Mouse (Mus musculus) granulocyte monocyte progenitor cell, adult 5-6 weeks (primary cell): ENCODE measurements around the gene Fam19a2. TPM values are rescaled to one million over a fixed set of nuclear protein-coding genes. Genes with fewer than 3 reads are reported as not detected.

ENCODE experiments used
- ATAC-seq: replicated peaks from 2 replicates; pipeline ENCODE4 v1.8.0; 2016; ENCODE audit warnings: mild to moderate bottlenecking, moderate TSS enrichment, inconsistent platforms; ENCODE audit not compliant: poor library complexity, severe bottlenecking
- total RNA-seq, 2 experiments: library from RNA; stranded (forward) in 1 of 2; stranded (reverse) in 1 of 2; fragments of 200-712, 200-1000 nt in 1 of 2; fragments of >200 nt in 1 of 2; fragmentation: Nextera tagmentation in 1 of 2; gene quantifications; 2 replicates each; pipeline ENCODE4 v1.2.3; 2014 to 2017

Fam19a2 gene
- total RNA-seq, 2 experiments from 2014 or later: not detected

GRCm38 (mm10) chr10:123367152-123367864 is 103.5 kb downstream of the Fam19a2 start:
- no peak for ATAC-seq

DNA sequence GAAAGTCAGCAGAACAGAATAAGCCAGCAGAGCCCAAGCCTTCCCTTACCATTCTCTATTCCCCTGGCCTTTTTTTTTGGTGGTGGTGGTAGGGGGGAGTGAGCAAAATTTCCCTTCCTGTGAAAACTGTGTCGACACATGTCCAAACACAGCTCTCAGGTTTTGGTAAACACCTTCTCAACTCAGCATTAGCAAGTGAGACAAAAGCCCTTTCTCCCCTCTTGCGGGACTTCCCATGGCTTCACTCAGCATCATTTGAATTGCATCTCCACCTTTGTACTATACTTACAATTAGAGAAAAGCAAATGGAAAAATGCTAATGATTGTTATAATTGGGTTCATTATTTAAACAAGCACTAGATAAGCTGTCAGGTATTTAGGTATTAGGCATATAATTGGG is 119.5 kb downstream of the Fam19a2 start:
- no peak for ATAC-seq

DNA sequence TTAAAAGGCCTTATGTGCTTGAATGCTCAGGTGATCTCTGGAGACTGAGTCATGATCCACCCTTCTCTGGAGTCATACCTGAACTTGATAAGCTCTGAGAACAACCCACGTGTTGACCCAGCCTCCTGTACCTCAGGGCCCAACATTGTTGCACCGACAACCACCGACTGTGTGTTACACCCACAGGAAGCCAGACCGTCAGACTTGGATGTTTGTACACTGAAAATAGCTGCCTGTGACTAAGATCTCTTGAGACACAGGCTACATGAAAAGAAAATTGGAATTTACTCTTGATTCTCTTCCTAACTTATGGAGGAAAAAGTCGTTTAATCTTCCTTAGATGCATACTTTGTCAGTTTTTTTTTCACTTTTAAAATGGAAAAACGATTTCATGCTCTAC is 121.8 kb downstream of the Fam19a2 start:
- no peak for ATAC-seq

DNA sequence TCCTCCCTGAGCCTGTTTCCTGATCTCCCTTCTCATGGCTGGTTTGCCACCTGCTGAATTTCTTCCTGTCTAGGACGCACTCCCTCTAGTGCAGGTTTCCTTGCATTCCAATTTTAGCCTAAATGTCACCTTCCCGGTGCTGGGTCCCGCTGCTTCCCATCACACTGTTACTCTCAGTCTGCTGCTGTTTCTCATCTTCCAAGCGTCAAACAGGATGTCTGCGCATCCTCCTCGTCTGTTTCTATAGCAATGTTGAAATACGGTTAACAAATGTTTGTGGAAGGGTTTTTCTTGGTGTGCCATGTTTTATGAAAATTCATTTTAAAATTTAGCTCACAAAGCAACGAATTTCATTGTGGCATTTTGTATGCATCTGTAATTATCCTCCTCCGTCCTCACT is 131.6 kb downstream of the Fam19a2 start:
- no peak for ATAC-seq

DNA sequence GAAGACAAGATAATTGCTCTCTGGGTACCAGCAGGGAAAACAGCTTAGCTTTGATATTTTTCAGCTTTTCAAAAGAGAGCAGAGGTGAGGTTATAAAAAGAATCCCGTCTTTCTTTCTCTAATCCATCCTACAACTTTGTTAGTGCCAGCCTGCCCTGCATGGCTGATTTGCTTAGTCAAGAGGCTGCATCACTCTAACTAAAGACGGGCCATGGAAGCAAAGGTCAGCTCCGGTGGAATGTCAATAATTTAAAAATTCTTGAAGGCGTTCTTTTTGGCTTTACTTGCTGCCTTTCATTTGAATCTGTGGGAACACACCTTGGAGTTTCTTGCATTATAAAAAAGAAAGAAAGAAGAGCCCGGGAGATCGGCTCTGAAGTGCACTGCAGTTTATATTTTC is 134.3 kb downstream of the Fam19a2 start:
- ATAC-seq: no peak

DNA sequence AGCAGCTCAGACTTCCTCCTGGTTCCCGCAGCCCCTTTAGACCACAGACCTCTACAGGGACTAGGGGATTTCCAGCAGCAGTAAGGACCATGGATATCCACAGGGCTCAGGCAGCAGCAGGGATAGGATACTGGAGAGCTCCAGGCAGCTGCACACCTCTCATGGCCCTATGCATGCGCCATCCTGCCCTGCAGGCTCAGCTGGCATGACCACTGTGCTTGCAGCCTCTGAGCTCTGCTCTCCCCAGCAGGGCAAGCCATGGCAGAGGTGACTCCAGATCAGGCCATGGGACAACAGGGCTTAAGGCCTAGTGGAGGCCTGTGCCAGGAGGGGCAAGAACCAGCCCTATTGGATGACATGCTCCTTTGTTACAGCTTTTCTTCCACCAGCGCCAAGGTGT is 137.4 kb downstream of the Fam19a2 start:
- no peak for ATAC-seq

- no peak for ATAC-seq
Measured at GRCm38 (mm10) chr10:123402460-123402859, 138.7 kb downstream of the Fam19a2 start.

GRCm38 (mm10) chr10:123414953-123415352 is 151.2 kb downstream of the Fam19a2 start:
- ATAC-seq: no peak

- ATAC-seq: no peak
Measured at GRCm38 (mm10) chr10:123416024-123416423, 152.2 kb downstream of the Fam19a2 start.

- ATAC-seq: no peak
Measured at GRCm38 (mm10) chr10:123418616-123419173, 154.9 kb downstream of the Fam19a2 start.

GRCm38 (mm10) chr10:123420249-123420648 is 156.5 kb downstream of the Fam19a2 start:
- ATAC-seq: no peak

DNA sequence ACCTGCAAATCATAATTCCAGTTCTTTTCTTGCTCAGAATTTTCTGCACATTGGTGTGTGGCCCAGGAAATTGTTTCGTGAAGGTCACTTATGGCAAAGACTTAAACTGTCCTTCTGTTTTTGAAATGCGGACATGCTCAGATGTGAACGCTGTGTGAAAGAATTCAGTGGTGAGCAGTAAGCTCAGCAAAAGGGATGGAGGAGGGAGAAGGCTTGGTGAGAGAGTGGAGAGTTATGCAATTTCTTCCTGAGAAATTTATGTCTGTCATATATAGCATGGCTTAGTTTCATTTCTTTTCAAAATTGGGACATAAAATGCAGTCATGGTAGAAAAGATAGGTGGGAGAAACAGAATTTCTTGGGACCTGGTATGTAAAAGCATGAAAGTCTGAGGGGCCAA is 160.7 kb downstream of the Fam19a2 start:
- ATAC-seq: no peak

DNA sequence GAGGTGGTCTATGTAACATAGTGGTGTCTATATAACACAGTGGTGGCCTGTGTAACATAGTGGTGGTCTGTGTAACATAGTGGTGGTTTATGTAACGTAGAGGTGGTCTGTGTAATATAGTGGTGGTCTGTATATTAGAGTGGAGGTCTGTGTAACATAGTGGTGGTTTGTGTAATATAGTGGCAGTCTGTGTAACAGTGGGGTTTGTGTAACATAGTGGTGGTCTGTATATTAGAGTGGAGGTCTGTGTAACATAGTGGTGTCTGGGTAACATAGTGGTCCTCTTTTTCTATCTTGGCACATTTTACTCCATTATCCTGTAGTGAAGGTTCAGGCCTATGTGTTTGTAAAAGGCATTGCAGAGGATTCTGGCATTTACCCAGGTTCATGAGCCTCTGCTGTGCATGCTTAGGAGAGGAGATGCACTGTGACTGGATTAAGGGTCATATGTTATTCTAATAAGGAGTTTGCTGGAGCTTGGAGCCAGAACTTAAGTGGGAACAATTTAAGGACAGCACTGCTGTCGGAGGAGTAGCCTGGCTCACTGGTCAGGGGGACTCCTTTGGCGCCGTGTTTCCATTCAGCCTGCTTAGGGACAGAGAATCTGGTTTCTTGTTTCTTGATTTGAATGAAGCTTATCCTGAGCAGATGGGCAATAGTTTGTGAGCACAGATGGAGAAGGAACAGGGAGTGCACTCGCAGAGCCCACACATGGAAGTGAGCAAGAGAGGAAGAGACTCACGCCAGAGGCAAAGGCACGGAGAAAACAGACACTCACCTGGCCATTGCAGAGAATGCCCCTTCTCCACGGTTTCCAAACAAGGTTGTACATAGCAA is 162.9 kb downstream of the Fam19a2 start:
- no peak for ATAC-seq

- no peak for ATAC-seq
Measured at GRCm38 (mm10) chr10:123431569-123431968, 167.8 kb downstream of the Fam19a2 start.

DNA sequence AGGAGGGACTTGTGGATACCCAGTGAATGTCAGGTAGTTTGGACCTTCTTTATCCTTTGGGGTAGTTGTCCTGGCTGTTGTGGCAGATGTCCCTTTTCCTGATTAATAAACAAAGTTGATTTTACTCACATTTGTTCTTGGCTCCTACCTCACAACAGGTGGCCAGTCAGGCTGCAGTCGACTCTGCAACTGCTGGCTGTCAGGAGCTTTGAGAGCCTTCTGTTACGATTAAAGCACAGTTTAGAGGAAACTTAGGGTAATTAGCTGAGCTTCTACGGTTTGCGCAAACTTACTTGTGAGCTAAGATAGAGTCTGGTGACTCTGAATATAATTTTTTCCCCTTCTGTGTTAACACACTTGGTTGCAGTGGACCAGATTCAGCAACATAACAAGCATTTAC is 173.8 kb downstream of the Fam19a2 start:
- ATAC-seq: no peak

DNA sequence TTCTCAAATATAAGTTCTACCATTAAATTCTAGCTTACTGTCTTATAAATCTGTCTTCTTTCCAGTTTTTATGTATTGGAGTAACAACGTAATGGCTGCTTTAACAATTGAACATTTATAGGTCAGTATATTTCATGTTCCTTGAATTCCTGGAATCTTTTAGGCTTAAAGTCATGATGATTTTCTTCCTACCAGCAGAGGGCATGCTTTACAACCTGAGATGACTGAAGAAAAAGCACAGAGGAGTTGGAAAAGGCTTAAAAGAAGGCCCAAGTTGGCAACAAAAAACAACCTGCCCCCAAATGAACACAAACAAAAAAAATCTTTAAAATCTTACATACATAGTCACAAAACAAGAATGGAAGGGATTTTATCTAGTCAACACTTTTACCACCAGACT is 193.0 kb downstream of the Fam19a2 start:
- no peak for ATAC-seq

- no peak for ATAC-seq
Measured at GRCm38 (mm10) chr10:123460466-123460865, 196.7 kb downstream of the Fam19a2 start.

DNA sequence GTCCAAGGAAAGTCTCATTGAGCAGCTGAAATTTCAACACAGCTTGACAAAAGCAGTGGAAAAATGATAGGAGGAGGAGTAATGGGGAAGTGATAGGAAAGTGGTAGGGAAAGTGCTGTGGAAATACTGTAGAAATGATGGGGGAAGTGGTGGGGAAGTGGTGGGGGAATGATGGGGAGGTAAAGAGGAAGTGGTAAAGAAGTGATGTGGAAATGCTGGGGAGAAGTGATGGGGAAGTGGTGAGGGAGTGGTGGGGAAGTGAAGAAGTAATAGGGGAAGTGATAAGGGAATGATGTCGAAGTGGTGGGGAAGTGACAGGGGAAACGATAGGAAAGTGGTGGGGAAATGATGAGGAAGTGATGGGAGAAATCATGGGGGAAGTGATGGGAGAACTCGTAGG is 198.5 kb downstream of the Fam19a2 start:
- ATAC-seq: peak; percentile 93

DNA sequence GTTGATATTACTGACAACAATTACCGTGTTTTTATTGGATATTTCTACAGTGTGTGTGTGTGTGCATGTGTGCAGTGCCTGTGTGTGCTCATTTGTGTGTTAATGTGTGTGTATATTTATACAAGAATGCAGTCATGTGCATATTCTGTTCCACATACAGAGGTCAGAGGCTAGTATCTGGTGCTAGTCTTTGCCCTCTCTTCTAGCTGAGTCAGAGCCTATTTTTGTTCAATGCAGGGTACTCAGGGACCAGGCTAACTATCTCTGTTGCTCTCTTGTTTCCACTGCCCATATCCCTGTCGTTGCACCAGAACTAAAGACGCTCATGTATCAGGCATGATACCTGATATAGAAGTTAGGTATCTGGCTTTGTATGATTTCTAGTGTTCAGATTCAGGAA is 251.0 kb downstream of the Fam19a2 start:
- no peak for ATAC-seq

DNA sequence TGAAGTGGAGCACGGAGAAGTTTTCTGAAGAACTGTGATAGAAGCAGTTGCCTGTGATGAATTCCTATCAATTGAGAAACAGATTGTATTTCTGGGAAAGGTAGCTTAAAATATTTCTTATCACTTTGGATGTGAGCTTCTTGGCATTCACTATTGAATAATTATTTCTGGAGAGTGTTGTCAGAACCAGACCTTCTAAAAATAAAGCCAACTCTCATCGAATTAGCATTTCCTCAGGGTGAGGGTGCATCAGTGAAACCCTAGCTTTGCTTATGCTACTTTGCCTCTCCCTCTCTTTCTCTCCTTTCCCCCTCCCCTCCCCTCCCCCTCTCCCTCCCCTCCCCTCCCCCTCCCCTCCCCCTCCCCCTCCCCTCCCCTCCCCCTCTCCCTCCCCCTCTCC is 256.8 kb downstream of the Fam19a2 start:
- no peak for ATAC-seq

GRCm38 (mm10) chr10:123521203-123521602 is 257.4 kb downstream of the Fam19a2 start:
- ATAC-seq: no peak
